Mouse (Mus musculus) heart, embryonic 15.5 days (tissue): ENCODE measurements around the gene Abraxas2. TPM values are rescaled to one million over a fixed set of nuclear protein-coding genes. Genes with fewer than 3 reads are reported as not detected.

Experiments used
- ATAC-seq: fragments of 200-750 bp; cut with Nextera tagmentation; replicated peaks from 2 replicates; pipeline ENCODE4 v1.8.0; 2017; ENCODE audit warnings: low read depth, moderate TSS enrichment; ENCODE audit not compliant: insufficient number of reproducible peaks, insufficient read depth, low FRiP score
- H3K27ac ChIP-seq: fragments of 300-500 bp; sonication (generic); 2 replicates; pipeline ENCODE4 v1.5.1; 2015; ENCODE audit warnings: mild to moderate bottlenecking, inconsistent platforms
- H3K27me3 ChIP-seq: fragments of 300-500 bp; sonication (generic); 2 replicates; pipeline ENCODE4 v1.6.1; 2015; ENCODE audit warnings: inconsistent platforms
- H3K36me3 ChIP-seq: fragments of 300-500 bp; sonication (generic); 2 replicates; pipeline ENCODE4 v1.6.1; 2015; ENCODE audit warnings: mild to moderate bottlenecking, inconsistent platforms
- H3K4me1 ChIP-seq: fragments of 300-500 bp; sonication (generic); replicated peaks from 2 replicates; pipeline ENCODE4 v1.6.1; 2015; ENCODE audit warnings: inconsistent platforms
- H3K4me2 ChIP-seq: fragments of 300-500 bp; sonication (generic); 2 replicates; pipeline ENCODE4 v1.6.1; 2015; ENCODE audit warnings: inconsistent platforms, mild to moderate bottlenecking, moderate library complexity
- H3K4me3 ChIP-seq: fragments of 300-500 bp; sonication (generic); 2 replicates; pipeline ENCODE4 v1.5.1; 2015; ENCODE audit warnings: mild to moderate bottlenecking, inconsistent platforms
- H3K9ac ChIP-seq: fragments of 300-500 bp; sonication (generic); 2 replicates; pipeline ENCODE4 v1.6.1; 2015; ENCODE audit warnings: mild to moderate bottlenecking, inconsistent platforms
- H3K9me3 ChIP-seq: fragments of 300-500 bp; sonication (generic); replicated peaks from 2 replicates; pipeline ENCODE4 v1.6.1; 2016; ENCODE audit warnings: inconsistent platforms
- WGBS: fragments of 180-500 bp; shearing (Covaris S2); methylation state at CpG from one replicate; pipeline ENCODE4 v1.1.7; 2015; ENCODE audit warnings: mixed read lengths; 5-methylcytosine and 5-hydroxymethylcytosine counted together
- polyA plus RNA-seq: library from polyadenylated mRNA; unstranded; fragments of >200 nt; fragmentation: Nextera tagmentation; extraction: Ambion mirVana; gene quantifications from 2 replicates; pipeline ENCODE4 v1.2.1, GENCODE M21; 2015

Gene Abraxas2
- polyA plus RNA-seq, 1 experiment from 2014 or later: 28.7 TPM

DNA sequence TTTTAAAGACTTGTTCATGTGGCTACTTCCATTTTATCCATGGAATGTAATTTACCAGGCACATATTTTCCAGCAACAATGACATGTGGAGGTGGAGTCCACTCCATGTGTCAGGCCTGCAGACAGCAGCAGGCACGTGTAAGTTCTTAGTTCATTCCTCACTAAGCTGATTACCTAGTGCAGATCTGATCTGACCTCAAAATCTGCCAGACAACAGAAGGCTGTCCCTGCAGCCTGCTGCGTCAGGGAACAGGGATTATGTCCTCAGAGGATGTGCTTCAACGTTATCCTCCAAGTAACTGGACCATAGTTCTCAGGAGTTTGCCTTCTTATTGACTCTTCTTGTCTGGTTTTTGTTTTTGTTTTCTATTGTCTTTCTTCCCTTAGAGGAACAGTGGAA lies 62.9 kb downstream of the Abraxas2 start:
- 37% methylated on average over 3 of the region's 3 CpGs for WGBS
- Histone ChIP-seq H3K4me3 (no peak overlapping the region), H3K4me1 (no peaks in the 10 kb centered on the region), H3K4me2 (no peak overlapping the region), H3K27me3 (no peaks in the 10 kb centered on the region), H3K9me3 (no peaks in the 10 kb centered on the region), H3K9ac (no peak overlapping the region), H3K27ac (no peak overlapping the region), H3K36me3 (no peaks in the 10 kb centered on the region)
- no peak for ATAC-seq

- H3K9ac ChIP-seq: no peak overlapping the region
- no peak overlapping the region for H3K27ac ChIP-seq
- no peaks in the 10 kb centered on the region for H3K9me3 ChIP-seq
- H3K36me3 ChIP-seq: no peaks in the 10 kb centered on the region
- H3K27me3 ChIP-seq: no peaks in the 10 kb centered on the region
- peaks cover 4% of the 10 kb centered on the region; the same call in 1 of the 2 replicates for H3K4me1 ChIP-seq
- WGBS: 71% methylated on average over 2 of the region's 2 CpGs
- no peak overlapping the region for H3K4me3 ChIP-seq
- no peak for ATAC-seq
- no peak overlapping the region for H3K4me2 ChIP-seq
Measured at GRCm38 (mm10) chr7:132925227-132925626, 66.2 kb downstream of the Abraxas2 start.

- no peak for ATAC-seq
- H3K27ac ChIP-seq: no peak overlapping the region
Measured at GRCm38 (mm10) chr7:132927201-132927600, 68.2 kb downstream of the Abraxas2 start.

DNA sequence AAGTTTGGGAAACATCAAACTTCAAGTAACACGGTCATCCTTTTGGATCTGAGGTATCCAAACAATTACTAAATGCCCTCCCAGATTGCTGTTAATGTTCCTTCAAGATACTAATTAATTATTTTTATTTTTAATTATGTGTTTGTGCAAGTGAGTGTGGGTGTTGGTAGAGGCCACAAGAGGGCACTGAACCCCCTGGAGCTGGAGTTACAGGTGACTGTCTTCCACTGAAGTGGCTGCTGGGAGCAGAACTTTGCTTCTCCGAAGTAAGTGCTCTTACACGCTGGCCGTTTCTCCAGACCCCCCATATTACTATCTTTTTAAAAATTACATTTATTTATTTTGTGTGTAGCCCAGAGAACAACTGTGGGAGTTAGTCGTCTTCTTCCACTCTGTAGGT lies 71.0 kb downstream of the Abraxas2 start:
- Histone ChIP-seq H3K4me1 (peaks cover 13% of the 10 kb centered on the region), H3K9me3 (no peaks in the 10 kb centered on the region), H3K4me3 (peak overlapping the region; percentile 89), H3K27ac (peak overlapping the region; percentile 98; the same call in 1 of the 2 replicates), H3K9ac (peak overlapping the region; percentile 76), H3K36me3 (no peaks in the 10 kb centered on the region), H3K27me3 (no peaks in the 10 kb centered on the region), H3K4me2 (peak overlapping the region; percentile 66)
- 87% methylated on average over 5 of the region's 5 CpGs for WGBS
- ATAC-seq: no peak

More at GRCm38 (mm10) chr7:132927201-132927600, 68.2 kb downstream of the Abraxas2 start:
- Histone ChIP-seq H3K4me1 (peaks cover 6% of the 10 kb centered on the region; the same call in 1 of the 2 replicates), H3K36me3 (no peaks in the 10 kb centered on the region), H3K4me2 (no peak overlapping the region), H3K9ac (no peak overlapping the region), H3K27me3 (no peaks in the 10 kb centered on the region), H3K4me3 (no peak overlapping the region), H3K9me3 (no peaks in the 10 kb centered on the region)
- 44% methylated on average over 3 of the region's 3 CpGs for WGBS

DNA sequence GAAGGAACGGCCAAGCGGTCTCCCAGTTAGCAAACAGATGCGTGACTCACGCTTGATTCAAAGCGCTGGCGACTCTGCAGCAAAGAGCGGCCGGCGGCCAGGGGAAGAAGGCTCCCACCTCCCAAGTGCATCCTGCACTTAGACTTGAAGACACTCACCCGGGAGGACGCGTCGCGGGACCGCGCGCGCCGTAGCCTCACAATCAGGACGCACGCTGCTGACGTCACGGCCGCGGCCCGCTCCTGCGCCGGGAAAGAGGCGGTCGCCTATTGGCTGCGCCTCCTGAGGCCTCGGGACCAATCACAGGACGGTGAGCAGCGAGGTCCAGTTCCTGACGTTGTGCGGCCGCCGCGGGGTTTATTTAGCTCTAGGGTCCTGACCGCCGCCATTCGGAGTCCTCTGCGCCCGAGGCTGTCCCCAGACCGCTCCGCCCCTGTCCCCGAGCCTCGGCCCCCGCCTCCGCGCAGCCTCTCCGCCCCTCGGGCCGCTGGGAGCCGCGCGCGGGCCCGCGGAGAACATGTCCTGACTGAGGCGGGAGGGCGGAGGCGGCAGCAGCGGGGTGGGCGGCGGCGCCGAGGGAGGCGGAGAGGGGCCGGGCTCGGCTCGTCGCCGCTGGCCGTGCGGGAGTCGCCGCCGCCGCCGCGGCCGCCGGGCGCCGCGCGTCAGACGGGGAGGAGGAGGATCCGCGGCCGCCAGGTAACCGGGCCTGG lies 72.0 kb downstream of the Abraxas2 start, which contains the start of gene Zranb1:
Zranb1 (plus strand) TSS at position 293 of the 710 bp plus-strand sequence.
- H3K4me1 ChIP-seq: peaks cover 13% of the 10 kb centered on the region
- no peaks in the 10 kb centered on the region for H3K9me3 ChIP-seq
- peak within 1 kb of the TSS; percentile 66 for H3K4me2 ChIP-seq
- no peaks in the 10 kb centered on the region for H3K27me3 ChIP-seq
- H3K27ac ChIP-seq: peak within 1 kb of the TSS; percentile 98
- WGBS: under 1% methylated on average over 81 of the region's 93 CpGs
- ATAC-seq: peak; percentile 99
- H3K4me3 ChIP-seq: peak within 1 kb of the TSS; percentile 89
- peak within 1 kb of the TSS; percentile 97 for H3K9ac ChIP-seq
- no peaks in the 10 kb centered on the region for H3K36me3 ChIP-seq

- Histone ChIP-seq H3K9me3 (no peaks in the 10 kb centered on the region), H3K4me2 (peak overlapping the region; percentile 64), H3K36me3 (no peaks in the 10 kb centered on the region), H3K4me3 (peak overlapping the region; percentile 89), H3K27ac (peak overlapping the region; percentile 98), H3K27me3 (no peaks in the 10 kb centered on the region), H3K9ac (peak overlapping the region; percentile 97), H3K4me1 (peaks cover 13% of the 10 kb centered on the region)
- WGBS: under 1% methylated on average over 45 of the region's 55 CpGs
- no peak; the same call in 1 of the 2 replicates for ATAC-seq
Measured at GRCm38 (mm10) chr7:132931560-132932351, 72.7 kb downstream of the Abraxas2 start.

GRCm38 (mm10) chr7:132933331-132933730 lies 74.3 kb downstream of the Abraxas2 start:
- no peak for ATAC-seq
- no peak overlapping the region for H3K4me2 ChIP-seq
- H3K4me1 ChIP-seq: peaks cover 16% of the 10 kb centered on the region
- H3K4me3 ChIP-seq: no peak overlapping the region
- H3K27me3 ChIP-seq: no peaks in the 10 kb centered on the region
- WGBS: 81% methylated on average over 1 of the region's 1 CpGs
- no peak overlapping the region for H3K27ac ChIP-seq
- no peaks in the 10 kb centered on the region for H3K36me3 ChIP-seq
- no peak overlapping the region for H3K9ac ChIP-seq
- H3K9me3 ChIP-seq: no peaks in the 10 kb centered on the region

Other genes starting within 250 kb of the Abraxas2 start
- 21.3 and 22.6 TPM in 2 replicates for gene Lhpp, start 248.6 kb upstream of the Abraxas2 start, polyA plus RNA-seq
- 14.9 and 19.0 TPM in 2 replicates for gene Fam53b, start 45.3 kb upstream of the Abraxas2 start, polyA plus RNA-seq
- gene Eef1akmt2, start 6.6 kb upstream of the Abraxas2 start, polyA plus RNA-seq: 35.5 and 37.7 TPM in 2 replicates
- gene Zranb1, start 71.9 kb downstream of the Abraxas2 start, polyA plus RNA-seq: 8.4 and 9.3 TPM in 2 replicates